Mouse (Mus musculus) CH12.LX (cell line): Measurements from ENCODE around the gene Xntrpc.
"Not testable (repeated sequence)": the region's sequence is repeated elsewhere in the genome, so short reads cannot be mapped to it uniquely, and the experiment has no call there.

Experiments
- CHD2 ChIP-seq: IDR thresholded peaks from 2 replicates; pipeline ENCODE4 v1.6.1; 2011; ENCODE audit warnings: low read length, improper control_type of control experiment
- CTCF ChIP-seq, 2 experiments: IDR thresholded peaks in 1 of 2; conservative IDR thresholded peaks in 1 of 2; 2 replicates each; pipeline ENCODE4 v1.5.1; 2011 to 2012; ENCODE audit warnings: low read depth in 2 of 2, low read length in 2 of 2, improper control_type of control experiment in 1 of 2, inconsistent platforms in 1 of 2, mild to moderate bottlenecking in 1 of 2, moderate library complexity in 1 of 2
- E2F4 ChIP-seq: IDR thresholded peaks from 2 replicates; pipeline ENCODE4 v1.6.1; 2011; ENCODE audit warnings: low read depth, low read length, improper control_type of control experiment; ENCODE audit not compliant: insufficient replicate concordance
- EP300 ChIP-seq: IDR thresholded peaks from 2 replicates; pipeline ENCODE4 v1.6.1; 2011; ENCODE audit warnings: low read length, improper control_type of control experiment
- ETS1 ChIP-seq: conservative IDR thresholded peaks from 2 replicates; pipeline ENCODE4 v1.6.1; 2012; ENCODE audit warnings: low read depth, mild to moderate bottlenecking, inconsistent platforms, low read length, improper control_type of control experiment, moderate library complexity
- POLR2A ChIP-seq: IDR thresholded peaks from 2 replicates; pipeline ENCODE4 v1.6.1; 2011; ENCODE audit warnings: low read depth, mild to moderate bottlenecking, improper control_type of control experiment, low read length
- RAD21 ChIP-seq: IDR thresholded peaks from 2 replicates; pipeline ENCODE4 v1.6.1; 2011; ENCODE audit warnings: low read depth, mild to moderate bottlenecking, low read length, improper control_type of control experiment, moderate library complexity
- SIN3A ChIP-seq: IDR thresholded peaks from 2 replicates; pipeline ENCODE4 v1.6.1; 2012; ENCODE audit warnings: low read length, improper control_type of control experiment, inconsistent platforms
- TBP ChIP-seq: conservative IDR thresholded peaks from 2 replicates; pipeline ENCODE4 v1.6.1; 2011; ENCODE audit warnings: low read depth, low read length, improper control_type of control experiment
- UBTF ChIP-seq: IDR thresholded peaks from 2 replicates; pipeline ENCODE4 v1.6.1; 2012; ENCODE audit warnings: low read depth, mild to moderate bottlenecking, inconsistent platforms, low read length, improper control_type of control experiment, moderate library complexity
- USF2 ChIP-seq: conservative IDR thresholded peaks from 2 replicates; pipeline ENCODE4 v1.6.1; 2011; ENCODE audit warnings: low read depth, low read length, improper control_type of control experiment

- TF ChIP-seq CTCF (conservative IDR thresholded peaks at IDR 0.05 in 1 of 2, IDR thresholded peaks at IDR 0.05 in 1 of 2; ENCODE audit: low read depth in 2 of 2, low read length in 2 of 2) (peak; percentile 6 to 47; a peak in 2 of 4 replicates), RAD21 (peak; percentile 27)
- not testable (repeated sequence) for TF ChIP-seq POLR2A, CHD2, USF2, EP300, TBP, UBTF, ETS1, SIN3A, E2F4
Observed at GRCm38 (mm10) chr7:102048524-102048923, 17.0 kb upstream of the Xntrpc start.
